Mouse (Mus musculus): ENCODE data around the gene Trim3.

- TF ChIP-seq CTCF (IDR thresholded peaks at IDR 0.05; ENCODE audit: low read depth, low read length) (no peak), POLR2A (IDR thresholded peaks at IDR 0.05; ENCODE audit: insufficient read depth, low read length) (no peak)
These were observed 11.6 kb downstream of the Trim3 start for GRCm38 (mm10) chr7:105621646-105622292.

Data from ES-Bruce4 (cell line).